Mouse (Mus musculus): ENCODE measurements at regions not wholly inside any gene's neighbourhood (a gene's known extent, or its start where the extent isn't known, plus 50 kb on each side); places are given as distances from the start of the nearest gene placed in this dataset.
A peak's percentile ranks its signal among the peaks of the same experiment; 100 is the strongest.

GRCm38 (mm10) chr16:76604914-76605313 is 231.3 kb upstream of the Nrip1 start:
- Histone ChIP-seq H3K9ac (no peak overlapping the region), H3K27me3 (no peaks in the 10 kb centered on the region), H3K36me3 (no peaks in the 10 kb centered on the region), H3K9me3 (no peaks in the 10 kb centered on the region), H3K27ac (no peak overlapping the region), H3K4me1 (peaks cover 15% of the 10 kb centered on the region), H3K4me2 (replicated peaks) (no peak overlapping the region), H3K4me3 (no peak overlapping the region)
- WGBS, result 38% methylated on average over 3 of the region's 3 CpGs
- ATAC-seq (ENCODE audit: low FRiP score, low read depth), result peak; percentile 85

- Histone ChIP-seq H3K9ac (no peak overlapping the region), H3K4me2 (replicated peaks) (no peak overlapping the region), H3K4me3 (no peak overlapping the region), H3K9me3 (no peaks in the 10 kb centered on the region), H3K27me3 (no peaks in the 10 kb centered on the region), H3K27ac (no peak overlapping the region), H3K36me3 (no peaks in the 10 kb centered on the region), H3K4me1 (peaks cover 15% of the 10 kb centered on the region)
- ATAC-seq (ENCODE audit: low FRiP score, low read depth), result no peak
- WGBS, result 22% methylated on average over 6 of the region's 6 CpGs
Observed at GRCm38 (mm10) chr16:76603846-76604258, 230.2 kb upstream of the Nrip1 start.

DNA sequence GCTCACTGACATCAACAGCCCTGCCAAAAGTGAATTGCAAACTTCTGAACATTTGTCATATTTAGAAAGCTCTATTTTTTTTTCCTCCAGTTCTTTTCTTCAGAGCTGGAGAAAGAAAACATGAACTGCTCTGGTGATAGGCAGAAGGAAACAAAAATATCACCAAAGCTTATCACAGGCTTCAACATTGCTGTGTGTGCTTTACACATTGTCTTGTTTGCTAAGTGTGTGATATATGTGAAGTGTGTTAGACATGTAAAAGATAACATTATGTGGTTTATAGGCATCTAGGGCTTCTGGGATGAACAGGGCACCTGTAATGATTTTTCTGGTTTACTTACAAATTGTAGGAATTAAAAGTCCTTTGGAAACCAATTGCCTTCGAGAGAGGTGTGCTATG is 229.8 kb upstream of the Nrip1 start:
- peaks cover 15% of the 10 kb centered on the region for H3K4me1 ChIP-seq
- no peak overlapping the region for H3K9ac ChIP-seq
- WGBS, result 66% methylated on average over 1 of the region's 1 CpGs
- H3K27ac ChIP-seq, result no peak overlapping the region
- ATAC-seq (ENCODE audit: low FRiP score, low read depth), result no peak
- H3K9me3 ChIP-seq, result no peaks in the 10 kb centered on the region
- H3K4me3 ChIP-seq, result no peak overlapping the region
- H3K27me3 ChIP-seq, result no peaks in the 10 kb centered on the region
- no peak overlapping the region for H3K4me2 ChIP-seq (replicated peaks)
- H3K36me3 ChIP-seq, result no peaks in the 10 kb centered on the region

DNA sequence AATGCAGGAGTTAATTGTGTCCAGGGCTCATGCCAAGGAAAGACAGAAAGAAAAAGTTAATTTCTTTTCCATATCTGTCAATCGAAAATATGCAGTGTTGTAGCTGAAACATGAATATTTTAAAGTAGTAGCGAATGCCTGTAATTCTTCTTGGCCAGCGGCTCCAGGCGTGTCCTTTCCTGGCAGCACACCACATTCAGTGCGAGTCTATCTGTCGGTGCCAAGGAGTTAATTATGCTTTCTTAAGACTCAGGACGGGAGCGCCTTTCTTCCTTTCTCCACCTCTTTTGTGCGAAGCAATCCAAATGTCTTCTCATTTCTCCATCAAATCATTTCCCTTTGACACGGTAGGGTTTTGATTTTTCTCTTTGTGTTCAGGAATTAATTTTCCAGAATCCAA is 226.5 kb upstream of the Nrip1 start:
- Histone ChIP-seq H3K9ac (no peak overlapping the region), H3K36me3 (no peaks in the 10 kb centered on the region), H3K4me2 (replicated peaks) (no peak overlapping the region), H3K27me3 (no peaks in the 10 kb centered on the region), H3K27ac (no peak overlapping the region), H3K4me1 (peaks cover 11% of the 10 kb centered on the region), H3K9me3 (no peaks in the 10 kb centered on the region), H3K4me3 (no peak overlapping the region)
- no peak for ATAC-seq (ENCODE audit: low FRiP score, low read depth)
- 72% methylated on average over 10 of the region's 10 CpGs for WGBS

- no peaks in the 10 kb centered on the region for H3K27me3 ChIP-seq
- no peak overlapping the region for H3K4me3 ChIP-seq
- WGBS, result 51% methylated on average over 4 of the region's 4 CpGs
- H3K9me3 ChIP-seq, result no peaks in the 10 kb centered on the region
- H3K4me1 ChIP-seq, result peaks cover 18% of the 10 kb centered on the region
- H3K27ac ChIP-seq, result no peak overlapping the region
- H3K36me3 ChIP-seq, result no peaks in the 10 kb centered on the region
- peak; percentile 64; the same call in 1 of the 2 replicates for ATAC-seq (ENCODE audit: low FRiP score, low read depth)
- no peak overlapping the region for H3K4me2 ChIP-seq (replicated peaks)
- no peak overlapping the region for H3K9ac ChIP-seq
Observed at GRCm38 (mm10) chr16:76591956-76592768, 218.5 kb upstream of the Nrip1 start.

DNA sequence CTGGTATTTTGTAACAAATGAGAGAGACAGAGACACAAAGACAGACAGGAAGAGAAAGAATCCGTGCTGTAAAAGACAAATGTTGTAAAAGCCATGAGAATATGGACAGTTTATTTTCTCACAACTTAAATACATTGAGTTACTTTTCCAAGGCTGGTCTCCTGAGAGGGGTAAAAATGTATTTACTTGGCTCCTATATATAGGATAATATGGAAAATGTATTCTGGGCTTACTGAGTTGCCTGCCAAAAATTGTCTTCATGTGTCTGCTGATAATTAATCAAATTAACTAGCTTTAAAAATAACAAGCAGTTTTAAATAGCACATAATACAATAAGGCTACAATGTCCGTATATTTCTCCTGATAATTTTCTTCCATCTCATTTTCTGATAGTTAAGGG is 216.2 kb upstream of the Nrip1 start:
- H3K4me2 ChIP-seq (replicated peaks), result no peak overlapping the region
- WGBS, result 61% methylated on average over 2 of the region's 2 CpGs
- no peak overlapping the region for H3K4me3 ChIP-seq
- peaks cover 18% of the 10 kb centered on the region for H3K4me1 ChIP-seq
- no peak overlapping the region for H3K9ac ChIP-seq
- ATAC-seq (ENCODE audit: low FRiP score, low read depth), result no peak
- no peaks in the 10 kb centered on the region for H3K36me3 ChIP-seq
- H3K9me3 ChIP-seq, result no peaks in the 10 kb centered on the region
- no peaks in the 10 kb centered on the region for H3K27me3 ChIP-seq
- no peak overlapping the region for H3K27ac ChIP-seq

GRCm38 (mm10) chr16:76577206-76577605 is 203.6 kb upstream of the Nrip1 start:
- 84% methylated on average over 2 of the region's 2 CpGs for WGBS
- H3K9ac ChIP-seq, result no peak overlapping the region
- no peak for ATAC-seq (ENCODE audit: low FRiP score, low read depth)

DNA sequence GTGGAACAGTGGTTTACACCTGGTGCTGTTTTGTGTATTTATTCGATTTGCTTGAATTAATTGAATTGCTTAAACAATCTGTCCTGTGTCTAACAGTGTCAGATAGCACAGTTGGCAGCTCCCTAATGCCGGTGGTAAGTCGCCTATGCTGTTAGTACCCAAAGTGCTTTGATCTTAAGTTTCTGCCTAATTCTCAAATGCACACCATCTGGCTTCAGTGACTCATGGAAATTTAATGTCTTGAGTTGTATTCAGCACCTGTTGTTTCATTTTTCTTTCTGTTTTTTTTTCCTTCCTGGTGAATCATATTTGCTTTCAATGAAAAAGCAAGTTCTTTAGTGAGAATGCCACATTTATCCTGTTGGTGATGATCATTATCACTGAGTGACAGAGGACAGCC is 201.7 kb upstream of the Nrip1 start:
- Histone ChIP-seq H3K27me3 (no peaks in the 10 kb centered on the region), H3K4me3 (no peak overlapping the region), H3K4me1 (no peaks in the 10 kb centered on the region), H3K36me3 (no peaks in the 10 kb centered on the region), H3K27ac (no peak overlapping the region), H3K9me3 (no peaks in the 10 kb centered on the region), H3K4me2 (replicated peaks) (no peak overlapping the region), H3K9ac (no peak overlapping the region)
- ATAC-seq (ENCODE audit: low FRiP score, low read depth), result no peak
- 39% methylated on average over 3 of the region's 3 CpGs for WGBS

More at GRCm38 (mm10) chr16:76577206-76577605, 203.6 kb upstream of the Nrip1 start:
- H3K4me3 ChIP-seq, result no peak overlapping the region
- no peak overlapping the region for H3K27ac ChIP-seq
- no peaks in the 10 kb centered on the region for H3K36me3 ChIP-seq
- no peaks in the 10 kb centered on the region for H3K9me3 ChIP-seq
- no peaks in the 10 kb centered on the region for H3K4me1 ChIP-seq
- H3K4me2 ChIP-seq (replicated peaks), result no peak overlapping the region
- H3K27me3 ChIP-seq, result no peaks in the 10 kb centered on the region

GRCm38 (mm10) chr16:76566220-76566619 is 192.6 kb upstream of the Nrip1 start:
- Histone ChIP-seq H3K4me3 (no peak overlapping the region), H3K27ac (no peak overlapping the region), H3K9me3 (no peaks in the 10 kb centered on the region), H3K4me1 (peaks cover 10% of the 10 kb centered on the region), H3K27me3 (no peaks in the 10 kb centered on the region), H3K36me3 (no peaks in the 10 kb centered on the region), H3K9ac (no peak overlapping the region), H3K4me2 (replicated peaks) (no peak overlapping the region)
- WGBS, result 11% methylated on average over 11 of the region's 11 CpGs
- ATAC-seq (ENCODE audit: low FRiP score, low read depth), result no peak

GRCm38 (mm10) chr16:76554846-76555245 is 181.2 kb upstream of the Nrip1 start:
- no peak overlapping the region for H3K27ac ChIP-seq
- no peak overlapping the region for H3K9ac ChIP-seq
- H3K27me3 ChIP-seq, result no peaks in the 10 kb centered on the region
- no peaks in the 10 kb centered on the region for H3K4me1 ChIP-seq
- WGBS, result 88% methylated on average over 4 of the region's 4 CpGs
- no peak for ATAC-seq (ENCODE audit: low FRiP score, low read depth)
- H3K4me2 ChIP-seq (replicated peaks), result no peak overlapping the region
- peaks cover 3% of the 10 kb centered on the region; the same call in 1 of the 2 replicates for H3K9me3 ChIP-seq
- H3K36me3 ChIP-seq, result no peaks in the 10 kb centered on the region
- H3K4me3 ChIP-seq, result no peak overlapping the region

- WGBS, result 88% methylated on average over 5 of the region's 5 CpGs
Observed at GRCm38 (mm10) chr16:76549628-76550027, 176.0 kb upstream of the Nrip1 start.

GRCm38 (mm10) chr16:76547087-76547486 is 173.5 kb upstream of the Nrip1 start:
- Histone ChIP-seq H3K9ac (no peak overlapping the region), H3K4me3 (no peak overlapping the region), H3K27me3 (no peaks in the 10 kb centered on the region), H3K4me1 (no peaks in the 10 kb centered on the region), H3K36me3 (no peaks in the 10 kb centered on the region), H3K4me2 (replicated peaks) (no peak overlapping the region), H3K27ac (no peak overlapping the region), H3K9me3 (peaks cover 6% of the 10 kb centered on the region; the same call in 1 of the 2 replicates)
- WGBS, result 87% methylated on average over 4 of the region's 4 CpGs
- ATAC-seq (ENCODE audit: low FRiP score, low read depth), result no peak

More at GRCm38 (mm10) chr16:76549628-76550027, 176.0 kb upstream of the Nrip1 start:
- H3K9me3 ChIP-seq, result peaks cover 6% of the 10 kb centered on the region; the same call in 1 of the 2 replicates
- no peak overlapping the region for H3K27ac ChIP-seq
- H3K4me3 ChIP-seq, result no peak overlapping the region
- H3K27me3 ChIP-seq, result no peaks in the 10 kb centered on the region
- H3K36me3 ChIP-seq, result no peaks in the 10 kb centered on the region
- no peak overlapping the region for H3K4me2 ChIP-seq (replicated peaks)
- H3K9ac ChIP-seq, result no peak overlapping the region
- ATAC-seq (ENCODE audit: low FRiP score, low read depth), result no peak
- no peaks in the 10 kb centered on the region for H3K4me1 ChIP-seq

GRCm38 (mm10) chr16:76546632-76547031 is 173.0 kb upstream of the Nrip1 start:
- H3K9ac ChIP-seq, result no peak overlapping the region
- H3K36me3 ChIP-seq, result no peaks in the 10 kb centered on the region
- WGBS, result 87% methylated on average over 2 of the region's 2 CpGs
- no peak for ATAC-seq (ENCODE audit: low FRiP score, low read depth)
- H3K4me2 ChIP-seq (replicated peaks), result no peak overlapping the region
- H3K4me1 ChIP-seq, result no peaks in the 10 kb centered on the region
- H3K9me3 ChIP-seq, result peaks cover 6% of the 10 kb centered on the region; the same call in 1 of the 2 replicates
- H3K27ac ChIP-seq, result no peak overlapping the region
- H3K27me3 ChIP-seq, result no peaks in the 10 kb centered on the region
- H3K4me3 ChIP-seq, result no peak overlapping the region
